Mouse (Mus musculus): ENCODE measurements around the gene Atp5j2.

GRCm38 (mm10) chr5:145191962-145192361 is at the start of gene Atp5j2:
- TF ChIP-seq MYOG (IDR thresholded peaks at IDR 0.05; ENCODE audit: control insufficient read depth, extremely low read depth, insufficient read length) (no peak), USF1 (IDR thresholded peaks at IDR 0.05; ENCODE audit: low read depth) (no peak), CTCF (IDR thresholded peaks at IDR 0.05; ENCODE audit: control insufficient read depth, insufficient read depth, insufficient read length) (no peak), MYOD1 (IDR thresholded peaks at IDR 0.05; ENCODE audit: control insufficient read depth, insufficient read length, low read depth) (no peak), CEBPB (IDR thresholded peaks at IDR 0.05; ENCODE audit: low read depth) (no peak), MAX (IDR thresholded peaks at IDR 0.05) (no peak), FOSL1 (IDR thresholded peaks at IDR 0.05; ENCODE audit: insufficient read depth, low read length, poor library complexity, severe bottlenecking) (no peak)

Measured in C2C12 (cell line).